Mouse (Mus musculus) limb, embryonic 13.5 days (tissue): ENCODE measurements around the gene Ranbp10. TPM values are rescaled to one million over a fixed set of nuclear protein-coding genes. Genes with fewer than 3 reads are reported as not detected.
A peak's percentile ranks its signal among the peaks of the same experiment; 100 is the strongest.
"Not testable (repeated sequence)": the region's sequence is repeated elsewhere in the genome, so short reads cannot be mapped to it uniquely, and the experiment has no call there.

Experiments
- ATAC-seq: fragments of 200-750 bp; cut with Nextera tagmentation; 2 replicates; pipeline ENCODE4 v1.8.0; 2017; ENCODE audit warnings: low read depth, moderate number of reproducible peaks, moderate TSS enrichment; ENCODE audit not compliant: low FRiP score
- H3K27ac ChIP-seq: fragments of 300-500 bp; sonication (generic); 2 replicates; pipeline ENCODE4 v1.5.1; 2015; ENCODE audit warnings: inconsistent platforms, mild to moderate bottlenecking, moderate library complexity
- H3K27me3 ChIP-seq: fragments of 300-500 bp; sonication (generic); 2 replicates; pipeline ENCODE4 v1.6.1; 2015; ENCODE audit warnings: mild to moderate bottlenecking, inconsistent platforms
- H3K36me3 ChIP-seq: fragments of 300-500 bp; sonication (generic); 2 replicates; pipeline ENCODE4 v1.6.1; 2015; ENCODE audit warnings: inconsistent platforms, mild to moderate bottlenecking, moderate library complexity
- H3K4me1 ChIP-seq: fragments of 300-500 bp; sonication (generic); 2 replicates; pipeline ENCODE4 v1.6.1; 2015; ENCODE audit warnings: inconsistent platforms
- H3K4me2 ChIP-seq: fragments of 300-500 bp; sonication (generic); replicated peaks from 2 replicates; pipeline ENCODE4 v1.6.1; 2015; ENCODE audit warnings: inconsistent platforms, mild to moderate bottlenecking, moderate library complexity
- H3K4me3 ChIP-seq: fragments of 300-500 bp; sonication (generic); 2 replicates; pipeline ENCODE4 v1.5.1; 2015; ENCODE audit warnings: moderate library complexity, mild to moderate bottlenecking, inconsistent platforms
- H3K9ac ChIP-seq: fragments of 300-500 bp; sonication (generic); 2 replicates; pipeline ENCODE4 v1.6.1; 2015; ENCODE audit warnings: mild to moderate bottlenecking, inconsistent platforms
- H3K9me3 ChIP-seq: fragments of 300-500 bp; sonication (generic); 2 replicates; pipeline ENCODE4 v1.6.1; 2016; ENCODE audit warnings: inconsistent platforms
- WGBS: fragments of 180-500 bp; shearing (Covaris S2); methylation state at CpG from one replicate; pipeline ENCODE4 v1.1.7; 2015; 5-methylcytosine and 5-hydroxymethylcytosine counted together
- polyA plus RNA-seq: library from polyadenylated mRNA; unstranded; fragments of >200 nt; fragmentation: Nextera tagmentation; extraction: Ambion mirVana; gene quantifications from 2 replicates; pipeline ENCODE4 v1.2.1, GENCODE M21; 2015

The Ranbp10 gene
- polyA plus RNA-seq, 1 experiment from 2014 or later = 16.2 TPM

GRCm38 (mm10) chr8:105854303-105854702 lies 27.2 kb upstream of the Ranbp10 start:
- peaks cover 47% of the 10 kb centered on the region for H3K4me1 ChIP-seq
- peak overlapping the region; percentile 45 for H3K4me2 ChIP-seq
- ATAC-seq = no peak; the same call in 1 of the 2 replicates
- WGBS = 21% methylated on average over 8 of the region's 8 CpGs
- peak overlapping the region; percentile 33; the same call in 1 of the 2 replicates for H3K27ac ChIP-seq
- H3K27me3 ChIP-seq = no peaks in the 10 kb centered on the region
- H3K4me3 ChIP-seq = peak overlapping the region; percentile 84
- H3K9me3 ChIP-seq = no peaks in the 10 kb centered on the region
- peaks cover 16% of the 10 kb centered on the region for H3K36me3 ChIP-seq
- no peak overlapping the region; the same call in 1 of the 2 replicates for H3K9ac ChIP-seq

- Histone ChIP-seq H3K27ac (no peak within 1 kb of the TSS), H3K36me3 (peaks cover 20% of the 10 kb centered on the region), H3K9me3 (no peaks in the 10 kb centered on the region), H3K4me2 (0 out of 2 replicates have a peak within 1 kb of the TSS, but pooled peaks have one; percentile 70), H3K9ac (no peak within 1 kb of the TSS), H3K4me3 (0 out of 2 replicates have a peak within 1 kb of the TSS, but pooled peaks have one; percentile 76), H3K27me3 (no peaks in the 10 kb centered on the region), H3K4me1 (peaks cover 36% of the 10 kb centered on the region)
- 90% methylated on average over 3 of the region's 3 CpGs for WGBS
- ATAC-seq = no peak
Measured at GRCm38 (mm10) chr8:105853178-105853577, 26.0 kb upstream of the Ranbp10 start, which contains the start of gene Cenpt. TSS of gene Cenpt (minus strand) at chr8:105853278.

DNA sequence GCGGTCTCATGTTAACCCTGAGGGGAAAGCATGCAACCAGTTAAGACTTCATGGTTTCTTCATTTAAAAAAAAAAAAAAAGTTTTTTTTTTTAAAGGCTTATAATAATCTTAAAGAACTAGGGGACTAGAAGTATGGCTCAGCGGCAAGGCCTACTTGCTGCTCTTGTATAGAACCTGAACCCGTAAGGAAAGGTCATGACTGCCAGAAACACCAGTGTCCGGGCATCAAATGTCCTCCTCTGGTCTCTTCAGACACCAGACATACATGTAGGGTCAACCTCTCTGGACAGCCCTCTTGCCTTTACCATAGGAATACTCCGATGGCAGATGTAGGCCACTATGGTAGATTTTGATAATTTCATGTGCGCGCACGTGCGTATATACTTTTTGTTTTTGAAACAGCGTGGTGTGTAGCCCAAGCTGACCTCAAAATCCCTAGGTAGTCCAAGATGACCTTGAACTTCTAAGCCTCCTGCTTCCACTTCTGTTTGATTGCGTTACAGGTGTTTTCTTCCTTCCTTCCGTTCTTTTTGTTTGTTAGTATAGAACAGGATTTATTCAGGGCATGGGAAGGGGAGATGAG lies 25.1 kb upstream of the Ranbp10 start:
- 83% methylated on average over 12 of the region's 12 CpGs for WGBS
- H3K9me3 ChIP-seq = no peaks in the 10 kb centered on the region
- no peak overlapping the region for H3K9ac ChIP-seq
- peaks cover 26% of the 10 kb centered on the region for H3K36me3 ChIP-seq
- H3K27ac ChIP-seq = no peak overlapping the region
- ATAC-seq = no peak
- H3K4me2 ChIP-seq = peak overlapping the region; percentile 70; the same call in 1 of the 2 replicates
- no peaks in the 10 kb centered on the region for H3K27me3 ChIP-seq
- H3K4me1 ChIP-seq = peaks cover 27% of the 10 kb centered on the region
- peak overlapping the region; percentile 76; the same call in 1 of the 2 replicates for H3K4me3 ChIP-seq

- Histone ChIP-seq H3K4me1 (peaks cover 21% of the 10 kb centered on the region), H3K4me3 (peak overlapping the region; percentile 76)
- under 1% methylated on average over 34 of the region's 34 CpGs for WGBS
Measured at GRCm38 (mm10) chr8:105851651-105852143, 24.5 kb upstream of the Ranbp10 start.

GRCm38 (mm10) chr8:105850611-105851010 lies 23.5 kb upstream of the Ranbp10 start:
- Histone ChIP-seq H3K27ac (no peak overlapping the region), H3K4me1 (peaks cover 12% of the 10 kb centered on the region), H3K9ac (no peak overlapping the region), H3K27me3 (no peaks in the 10 kb centered on the region), H3K9me3 (no peaks in the 10 kb centered on the region), H3K36me3 (peaks cover 43% of the 10 kb centered on the region), H3K4me2 (peak overlapping the region; percentile 70), H3K4me3 (peak overlapping the region; percentile 24)
- ATAC-seq = no peak
- WGBS = 70% methylated on average over 7 of the region's 7 CpGs

More at GRCm38 (mm10) chr8:105851651-105852143, 24.5 kb upstream of the Ranbp10 start:
- Histone ChIP-seq H3K27me3 (no peaks in the 10 kb centered on the region), H3K27ac (peak overlapping the region; percentile 85), H3K4me2 (peak overlapping the region; percentile 70), H3K36me3 (peaks cover 32% of the 10 kb centered on the region), H3K9me3 (no peaks in the 10 kb centered on the region), H3K9ac (peak overlapping the region; percentile 81)
- ATAC-seq = peak; percentile 84

- ATAC-seq = no peak
- H3K27ac ChIP-seq = no peak overlapping the region
- peak overlapping the region; percentile 70 for H3K4me2 ChIP-seq
- H3K9me3 ChIP-seq = no peaks in the 10 kb centered on the region
- H3K4me1 ChIP-seq = peaks cover 12% of the 10 kb centered on the region
- no peaks in the 10 kb centered on the region for H3K27me3 ChIP-seq
- 88% methylated on average over 4 of the region's 4 CpGs for WGBS
- peaks cover 49% of the 10 kb centered on the region for H3K36me3 ChIP-seq
- H3K9ac ChIP-seq = no peak overlapping the region
- no peak overlapping the region for H3K4me3 ChIP-seq
Measured at GRCm38 (mm10) chr8:105850014-105850413, 22.9 kb upstream of the Ranbp10 start.

GRCm38 (mm10) chr8:105846678-105847077 lies 19.5 kb upstream of the Ranbp10 start:
- no peak overlapping the region for H3K27ac ChIP-seq
- 89% methylated on average over 11 of the region's 11 CpGs for WGBS
- no peak for ATAC-seq
- no peak overlapping the region for H3K4me3 ChIP-seq
- H3K9ac ChIP-seq = no peak overlapping the region
- no peaks in the 10 kb centered on the region for H3K27me3 ChIP-seq
- H3K36me3 ChIP-seq = peaks cover 79% of the 10 kb centered on the region
- H3K4me1 ChIP-seq = peaks cover 8% of the 10 kb centered on the region
- H3K9me3 ChIP-seq = no peaks in the 10 kb centered on the region
- no peak overlapping the region for H3K4me2 ChIP-seq

DNA sequence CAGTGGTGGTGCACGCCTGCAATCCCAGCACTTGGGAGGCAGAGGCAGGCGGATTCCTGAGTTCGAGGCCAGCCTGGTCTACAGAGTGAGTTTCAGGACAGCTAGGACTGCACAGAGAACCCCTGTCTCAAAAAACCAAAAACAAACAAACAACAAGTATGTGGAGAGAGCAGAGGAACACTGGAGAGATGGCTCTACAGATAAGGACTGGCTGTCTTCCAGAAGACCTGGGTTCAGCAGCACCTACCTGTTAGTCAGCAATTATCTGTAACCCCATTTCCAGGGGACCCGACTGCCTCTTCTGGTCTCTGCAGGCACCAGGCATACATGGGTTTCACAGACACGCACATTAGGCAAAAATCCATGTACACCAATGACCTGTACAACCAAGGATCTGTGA lies 12.1 kb upstream of the Ranbp10 start:
- no peak overlapping the region for H3K9ac ChIP-seq
- no peaks in the 10 kb centered on the region for H3K9me3 ChIP-seq
- WGBS = 86% methylated on average over 5 of the region's 5 CpGs
- peaks cover 30% of the 10 kb centered on the region for H3K36me3 ChIP-seq
- no peak overlapping the region for H3K4me3 ChIP-seq
- no peak overlapping the region for H3K27ac ChIP-seq
- H3K27me3 ChIP-seq = no peaks in the 10 kb centered on the region
- ATAC-seq = no peak
- H3K4me2 ChIP-seq = no peak overlapping the region
- no peaks in the 10 kb centered on the region for H3K4me1 ChIP-seq

DNA sequence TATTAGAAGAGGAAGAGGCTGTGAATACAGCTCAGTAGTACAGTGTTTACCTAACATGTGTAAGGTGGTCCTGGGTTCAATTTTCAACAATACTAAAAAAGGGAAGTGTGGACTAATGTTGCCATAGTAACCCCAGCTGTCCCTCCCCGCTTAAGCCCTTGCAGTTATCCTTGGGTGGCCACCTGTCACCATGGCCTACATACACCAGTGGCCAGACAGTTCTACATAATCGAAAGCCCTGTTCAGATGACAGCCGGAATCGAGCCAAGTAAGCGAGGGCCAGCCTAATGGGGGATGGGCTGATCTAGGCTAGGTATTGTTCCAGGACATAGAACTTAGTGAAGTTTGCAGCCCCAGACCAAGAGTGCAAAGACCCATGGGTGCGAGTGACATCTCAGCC lies 9.8 kb upstream of the Ranbp10 start:
- no peaks in the 10 kb centered on the region for H3K27me3 ChIP-seq
- H3K36me3 ChIP-seq = peaks cover 11% of the 10 kb centered on the region
- WGBS = 84% methylated on average over 6 of the region's 6 CpGs
- no peak overlapping the region for H3K27ac ChIP-seq
- ATAC-seq = no peak
- H3K4me1 ChIP-seq = no peaks in the 10 kb centered on the region
- no peak overlapping the region for H3K4me3 ChIP-seq
- H3K4me2 ChIP-seq = no peak overlapping the region
- no peak overlapping the region for H3K9ac ChIP-seq
- H3K9me3 ChIP-seq = no peaks in the 10 kb centered on the region

DNA sequence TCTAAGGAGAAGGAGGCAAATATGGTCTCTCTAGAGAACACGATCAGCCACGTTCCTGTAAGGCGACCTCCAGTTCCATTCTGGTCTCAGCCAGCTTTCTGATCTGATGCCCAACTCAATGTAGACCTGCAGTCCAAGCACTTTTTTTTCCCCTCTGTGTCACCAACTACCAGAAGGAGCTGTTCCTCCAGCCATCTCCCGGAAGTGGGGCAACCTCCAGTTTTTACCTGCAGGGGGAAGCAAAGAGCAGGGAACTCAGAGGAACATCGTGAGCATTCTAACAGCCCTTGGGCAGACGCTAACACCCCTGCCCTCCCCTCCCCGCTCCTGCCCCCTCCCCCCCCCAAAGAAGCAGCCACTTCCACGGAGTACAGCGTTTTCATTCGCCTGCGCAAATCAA lies 8.2 kb upstream of the Ranbp10 start:
- no peak overlapping the region for H3K27ac ChIP-seq
- no peak overlapping the region for H3K4me3 ChIP-seq
- no peaks in the 10 kb centered on the region for H3K9me3 ChIP-seq
- WGBS = 27% methylated on average over 11 of the region's 11 CpGs
- no peak for ATAC-seq
- H3K36me3 ChIP-seq = no peaks in the 10 kb centered on the region
- no peak overlapping the region for H3K9ac ChIP-seq
- H3K4me1 ChIP-seq = no peaks in the 10 kb centered on the region
- H3K27me3 ChIP-seq = no peaks in the 10 kb centered on the region
- H3K4me2 ChIP-seq = 0 out of 2 replicates have a peak overlapping the region, but pooled peaks have one; percentile 11

GRCm38 (mm10) chr8:105833740-105834139 lies 6.6 kb upstream of the Ranbp10 start:
- H3K4me2 ChIP-seq, H3K27ac ChIP-seq, H3K4me3 ChIP-seq, ATAC-seq, H3K9me3 ChIP-seq, H3K4me1 ChIP-seq, H3K9ac ChIP-seq, H3K36me3 ChIP-seq, H3K27me3 ChIP-seq: not testable (repeated sequence)
- 77% methylated on average over 2 of the region's 2 CpGs for whole genome bisulfite sequencing

DNA sequence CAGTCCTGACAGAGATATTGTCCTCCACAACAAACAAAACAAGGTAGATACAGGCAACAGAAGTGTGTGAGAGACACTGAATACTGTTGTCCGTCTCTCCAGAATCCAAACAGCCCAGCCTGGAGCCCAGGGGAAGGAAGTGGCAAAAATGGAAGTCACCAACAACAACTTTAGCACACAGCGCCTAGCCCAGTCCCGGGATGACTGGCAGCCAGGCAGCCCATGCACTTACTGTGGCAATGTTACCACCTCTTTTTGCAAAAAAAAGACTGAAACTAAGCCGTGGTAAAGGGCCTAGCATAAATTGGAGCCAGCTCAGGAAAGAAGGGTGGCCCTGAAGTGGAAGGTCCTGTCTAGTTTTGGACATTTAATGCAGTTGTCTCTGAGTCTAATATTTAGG lies 771 bp downstream of the Ranbp10 start:
- H3K4me3 ChIP-seq = peak overlapping the region; percentile 96
- H3K27me3 ChIP-seq = no peaks in the 10 kb centered on the region
- no peaks in the 10 kb centered on the region for H3K9me3 ChIP-seq
- H3K4me1 ChIP-seq = peaks cover 16% of the 10 kb centered on the region
- no peak for ATAC-seq
- peak overlapping the region; percentile 96 for H3K4me2 ChIP-seq
- WGBS = 6% methylated on average over 4 of the region's 4 CpGs
- peak overlapping the region; percentile 6; the same call in 1 of the 2 replicates for H3K27ac ChIP-seq
- H3K9ac ChIP-seq = peak overlapping the region; percentile 95
- H3K36me3 ChIP-seq = peaks cover 35% of the 10 kb centered on the region
